Mouse (Mus musculus): ENCODE results near the gene Tom1l1. TPM values are rescaled to one million over a fixed set of nuclear protein-coding genes. Genes with fewer than 3 reads are reported as not detected.

Gene Tom1l1
- total RNA-seq, 2 experiments from 2014 or later: 15.0 to 18.2 TPM

GRCm38 (mm10) chr11:90677027-90677426 lies 11.1 kb downstream of the Tom1l1 start:
- intact Hi-C loops (cut with DNase I): no loop called here
- DNase-seq: no peak

- DNase-seq: no peak
- intact Hi-C loops (cut with DNase I): no loop called here
These were observed 12.6 kb downstream of the Tom1l1 start for GRCm38 (mm10) chr11:90675479-90676110.

GRCm38 (mm10) chr11:90667325-90667724 lies 20.8 kb downstream of the Tom1l1 start:
- no peak for DNase-seq
- intact Hi-C loops (cut with DNase I): no loop called here

- no peak for DNase-seq
These were observed 21.2 kb downstream of the Tom1l1 start for GRCm38 (mm10) chr11:90666916-90667315.

GRCm38 (mm10) chr11:90666144-90666757 lies 21.9 kb downstream of the Tom1l1 start:
- no peak for DNase-seq
- intact Hi-C loops (cut with DNase I): no loop called here

More at GRCm38 (mm10) chr11:90666916-90667315, 21.2 kb downstream of the Tom1l1 start:
- intact Hi-C loops (cut with DNase I): no loop called here

- intact Hi-C loops (cut with DNase I): no loop called here
- DNase-seq: peak; percentile 15 to 32
These were observed 23.0 kb downstream of the Tom1l1 start for GRCm38 (mm10) chr11:90665161-90665560.

- DNase-seq: no peak
- intact Hi-C loops (cut with DNase I): no loop called here
These were observed 23.7 kb downstream of the Tom1l1 start for GRCm38 (mm10) chr11:90664345-90664986.

- intact Hi-C loops (cut with DNase I): no loop called here
- no peak for DNase-seq
These were observed 24.4 kb downstream of the Tom1l1 start for GRCm38 (mm10) chr11:90663618-90664297.

GRCm38 (mm10) chr11:90663052-90663451 lies 25.1 kb downstream of the Tom1l1 start:
- intact Hi-C loops (cut with DNase I): no loop called here
- no peak for DNase-seq

GRCm38 (mm10) chr11:90660662-90661061 lies 27.5 kb downstream of the Tom1l1 start:
- intact Hi-C loops (cut with DNase I): no loop called here
- no peak for DNase-seq

GRCm38 (mm10) chr11:90657527-90657926 lies 30.6 kb downstream of the Tom1l1 start:
- intact Hi-C loops (cut with DNase I): no loop called here
- no peak for DNase-seq

- no peak for DNase-seq
- intact Hi-C loops (cut with DNase I): no loop called here
These were observed 35.6 kb downstream of the Tom1l1 start for GRCm38 (mm10) chr11:90652603-90653002.

GRCm38 (mm10) chr11:90650231-90650885 lies 37.8 kb downstream of the Tom1l1 start:
- no peak for DNase-seq
- intact Hi-C loops (cut with DNase I): no loop called here

GRCm38 (mm10) chr11:90649777-90650176 lies 38.4 kb downstream of the Tom1l1 start:
- intact Hi-C loops (cut with DNase I): no loop called here
- DNase-seq: peak in 1 of 2 experiments; percentile 13

GRCm38 (mm10) chr11:90638312-90638830 lies 49.8 kb downstream of the Tom1l1 start:
- intact Hi-C loops (cut with DNase I): no loop called here

GRCm38 (mm10) chr11:90637440-90638311 lies 50.5 kb downstream of the Tom1l1 start, which contains the start of the genes Stxbp4 and Cox11:
Gene Stxbp4, minus strand, starts transcription at chr11:90638084.
Gene Cox11, plus strand, starts transcription at chr11:90638173.
- DNase-seq: peak; percentile 96
- intact Hi-C loops (cut with DNase I): no loop called here

More at GRCm38 (mm10) chr11:90638312-90638830, 49.8 kb downstream of the Tom1l1 start:
- DNase-seq: peak in 1 of 2 experiments; percentile 44

GRCm38 (mm10) chr11:90634661-90635060 lies 53.5 kb downstream of the Tom1l1 start:
- DNase-seq: no peak
- intact Hi-C loops (cut with DNase I): no loop called here

GRCm38 (mm10) chr11:90632480-90632879 lies 55.7 kb downstream of the Tom1l1 start:
- intact Hi-C loops (cut with DNase I): no loop called here
- DNase-seq: no peak

GRCm38 (mm10) chr11:90627751-90628150 lies 60.4 kb downstream of the Tom1l1 start:
- intact Hi-C loops (cut with DNase I): loop anchor here (10.0 kb wide), 1 partner anchor 613 kb away; no protein-coding TSS in a partner anchor
- no peak for DNase-seq

Data from heart, postnatal 14 days (tissue).